Mouse (Mus musculus) embryonic facial prominence, embryonic 15.5 days (tissue): ENCODE measurements around the gene Jazf1. TPM values are rescaled to one million over a fixed set of nuclear protein-coding genes. Genes with fewer than 3 reads are reported as not detected.

Source experiments
- ATAC-seq: fragments of 200-750 bp; cut with Nextera tagmentation; 2 replicates; pipeline ENCODE4 v1.8.0; 2017; ENCODE audit warnings: low read depth, moderate TSS enrichment; ENCODE audit not compliant: insufficient number of reproducible peaks, low FRiP score, low TSS enrichment
- H3K27ac ChIP-seq: fragments of 300-500 bp; sonication (generic); replicated peaks from 2 replicates; pipeline ENCODE4 v1.5.1; 2015; ENCODE audit warnings: mild to moderate bottlenecking, inconsistent platforms
- H3K27me3 ChIP-seq: fragments of 300-500 bp; sonication (generic); 2 replicates; pipeline ENCODE4 v1.6.1; 2015; ENCODE audit warnings: inconsistent platforms
- H3K36me3 ChIP-seq: fragments of 300-500 bp; sonication (generic); 2 replicates; pipeline ENCODE4 v1.6.1; 2015; ENCODE audit warnings: mild to moderate bottlenecking, inconsistent platforms
- H3K4me1 ChIP-seq: fragments of 300-500 bp; sonication (generic); 2 replicates; pipeline ENCODE4 v1.6.1; 2015; ENCODE audit warnings: inconsistent platforms
- H3K4me2 ChIP-seq: fragments of 300-500 bp; sonication (generic); replicated peaks from 2 replicates; pipeline ENCODE4 v1.6.1; 2015; ENCODE audit warnings: mild to moderate bottlenecking, inconsistent platforms
- H3K4me3 ChIP-seq: fragments of 300-500 bp; sonication (generic); replicated peaks from 2 replicates; pipeline ENCODE4 v1.5.1; 2015; ENCODE audit warnings: mild to moderate bottlenecking, inconsistent platforms
- H3K9ac ChIP-seq: fragments of 300-500 bp; sonication (generic); 2 replicates; pipeline ENCODE4 v1.6.1; 2015; ENCODE audit warnings: inconsistent platforms
- H3K9me3 ChIP-seq: fragments of 300-500 bp; sonication (generic); replicated peaks from 2 replicates; pipeline ENCODE4 v1.6.1; 2016; ENCODE audit warnings: inconsistent platforms
- WGBS: fragments of 180-500 bp; shearing (Covaris S2); methylation state at CpG from one replicate; pipeline ENCODE4 v1.1.7; 2015; 5-methylcytosine and 5-hydroxymethylcytosine counted together
- polyA plus RNA-seq: library from polyadenylated mRNA; unstranded; fragments of >200 nt; fragmentation: Nextera tagmentation; extraction: Ambion mirVana; gene quantifications from 2 replicates; pipeline ENCODE4 v1.2.1, GENCODE M21; 2015

The Jazf1 gene
- 14.8 and 14.9 TPM in 2 replicates for polyA plus RNA-seq

DNA sequence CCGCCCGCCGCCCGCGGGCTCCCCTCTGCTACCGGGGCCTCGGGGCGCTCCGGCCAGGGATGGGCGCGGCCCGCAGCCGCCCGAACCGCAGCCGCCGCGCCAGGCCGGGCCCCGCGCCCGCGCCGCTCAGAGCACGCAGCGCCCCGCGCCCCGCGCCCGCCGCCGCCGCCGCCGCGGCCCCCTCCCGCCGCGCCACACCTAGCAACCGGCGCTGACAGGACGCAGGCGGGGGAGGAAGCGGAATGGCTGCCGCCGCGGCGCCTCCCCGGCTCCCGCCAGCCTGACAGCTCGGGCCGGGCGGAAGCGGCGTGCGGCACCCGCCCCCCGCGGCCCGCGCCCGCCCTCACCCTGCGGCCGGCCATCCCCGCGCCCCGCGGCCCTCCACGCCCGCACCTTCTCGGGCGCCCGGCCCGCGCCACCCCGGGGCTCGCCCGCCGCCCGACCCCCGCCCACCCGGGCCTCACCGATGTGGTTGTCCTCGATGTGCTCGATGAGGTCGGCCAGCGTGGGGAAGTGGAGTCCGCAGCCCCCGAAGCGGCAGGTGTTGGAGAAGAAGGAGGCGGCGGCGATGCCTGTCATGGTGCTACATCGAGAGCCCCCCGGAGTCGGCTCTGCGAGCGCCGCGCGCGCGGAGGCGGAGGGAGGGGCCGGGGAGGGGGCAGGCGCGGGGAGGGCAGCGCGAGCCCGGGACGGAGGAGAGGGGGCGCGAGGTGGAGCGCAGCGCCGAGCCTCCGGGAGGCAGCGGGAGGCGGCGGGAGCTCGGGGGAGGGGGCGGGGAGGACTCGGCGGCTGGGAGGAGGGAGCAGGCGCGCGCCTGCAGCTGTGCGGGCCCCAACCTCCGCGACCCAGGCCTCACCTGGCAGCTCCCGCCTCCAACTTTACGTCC lies at the start of gene Jazf1:
Gene Jazf1, minus strand, starts transcription at position 643 of the 886 bp plus-strand sequence.
- Histone ChIP-seq H3K27ac (0 out of 2 replicates have a peak within 1 kb of the TSS, but pooled peaks have one; percentile 25), H3K4me1 (peaks cover 13% of the 10 kb centered on the region), H3K4me2 (peak within 1 kb of the TSS; percentile 92), H3K9ac (peak within 1 kb of the TSS; percentile 58), H3K4me3 (peak within 1 kb of the TSS; percentile 76), H3K9me3 (no peaks in the 10 kb centered on the region), H3K36me3 (no peaks in the 10 kb centered on the region), H3K27me3 (peaks cover 14% of the 10 kb centered on the region)
- peak; percentile 75 for ATAC-seq
- WGBS = under 1% methylated on average over 88 of the region's 133 CpGs

DNA sequence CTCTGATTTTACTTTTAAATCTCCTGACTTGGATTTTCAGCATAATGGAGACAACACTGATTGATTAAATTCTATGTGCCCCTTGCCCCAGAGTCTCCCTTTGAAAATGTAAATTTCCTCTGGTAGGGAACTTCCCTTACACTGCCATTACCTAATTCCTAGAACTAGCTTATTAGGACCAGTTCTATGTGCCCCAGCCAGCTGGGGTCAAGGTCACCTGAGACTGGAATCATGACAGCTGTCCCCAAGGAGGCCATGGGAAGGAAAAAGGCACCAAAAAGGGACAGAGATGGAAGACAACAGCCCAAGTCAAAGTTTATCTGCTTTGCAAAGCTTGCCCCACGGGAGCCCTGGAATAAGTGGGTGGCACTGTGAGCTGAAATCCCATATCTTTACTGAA lies 49.4 kb upstream of the Jazf1 start:
- H3K4me3 ChIP-seq = no peak overlapping the region
- H3K4me1 ChIP-seq = no peaks in the 10 kb centered on the region
- no peaks in the 10 kb centered on the region for H3K27me3 ChIP-seq
- H3K27ac ChIP-seq = no peak overlapping the region
- 52% methylated on average over 1 of the region's 1 CpGs for WGBS
- no peak overlapping the region for H3K9ac ChIP-seq
- no peak overlapping the region for H3K4me2 ChIP-seq
- no peaks in the 10 kb centered on the region for H3K36me3 ChIP-seq
- no peak for ATAC-seq
- H3K9me3 ChIP-seq = no peaks in the 10 kb centered on the region

DNA sequence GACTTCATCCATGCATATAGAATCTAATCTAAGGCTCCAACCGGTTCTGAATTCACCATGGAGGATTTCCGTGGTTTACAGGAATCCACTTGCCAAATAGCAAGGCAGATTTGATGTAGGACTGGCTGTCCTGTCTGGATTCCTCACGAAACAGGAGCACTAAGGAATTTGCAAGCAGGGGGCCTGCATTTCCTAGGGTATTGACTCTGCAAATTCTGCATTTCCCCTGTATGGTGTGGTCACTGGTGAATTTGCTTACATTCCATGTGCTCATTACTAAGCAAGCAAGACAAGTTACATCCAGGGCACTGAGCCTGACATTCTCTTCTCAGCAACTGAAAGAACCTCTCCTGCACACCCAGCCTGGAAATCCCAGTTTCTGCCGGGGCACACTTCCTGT lies 18.4 kb upstream of the Jazf1 start:
- WGBS = 18% methylated on average over 4 of the region's 4 CpGs
- Histone ChIP-seq H3K9me3 (no peaks in the 10 kb centered on the region), H3K4me3 (no peak overlapping the region), H3K9ac (no peak overlapping the region), H3K4me1 (peaks cover 9% of the 10 kb centered on the region; the same call in 1 of the 2 replicates), H3K36me3 (no peaks in the 10 kb centered on the region), H3K4me2 (no peak overlapping the region), H3K27ac (no peak overlapping the region), H3K27me3 (no peaks in the 10 kb centered on the region)
- ATAC-seq = no peak

DNA sequence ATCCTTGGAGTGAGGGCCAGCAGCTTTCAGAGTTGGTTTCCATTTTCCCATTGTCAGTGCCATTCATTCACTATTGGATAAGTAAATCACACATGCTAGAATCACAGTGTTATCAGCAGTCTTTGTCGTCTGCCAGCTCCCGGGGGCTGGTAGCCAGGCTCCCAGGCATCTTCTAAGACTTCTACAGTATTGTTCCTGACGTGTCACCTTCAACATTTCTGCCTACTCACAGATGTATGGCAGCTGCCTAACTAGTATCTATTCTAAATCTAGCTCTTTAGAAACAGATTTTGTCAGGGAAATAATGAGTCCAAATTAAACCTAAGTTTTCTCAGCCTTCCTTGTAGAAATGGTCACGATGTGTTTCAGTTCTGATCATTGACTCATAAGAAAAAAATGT lies 12.8 kb upstream of the Jazf1 start:
- no peak overlapping the region for H3K9ac ChIP-seq
- 74% methylated on average over 4 of the region's 4 CpGs for WGBS
- no peak for ATAC-seq

DNA sequence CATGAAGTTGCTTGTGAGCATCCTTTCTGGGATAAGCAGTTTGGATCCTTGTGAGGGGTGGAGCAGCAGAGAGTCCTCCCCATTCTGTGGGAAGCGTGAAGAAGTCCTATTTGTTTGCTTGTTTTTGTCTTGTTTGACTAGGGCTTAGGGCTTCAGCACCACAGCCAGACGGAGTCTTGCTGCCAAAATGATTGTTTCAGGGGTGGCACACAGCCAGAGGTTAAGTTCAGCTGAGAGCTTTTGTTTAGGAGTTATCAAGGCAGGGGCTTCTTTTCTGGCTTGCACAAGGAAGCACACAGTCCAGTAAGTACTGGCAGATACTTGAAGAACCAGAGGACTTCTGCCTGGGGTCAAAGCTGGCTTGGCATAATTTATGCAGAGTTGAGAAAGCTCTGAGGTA lies 10.2 kb upstream of the Jazf1 start:
- Histone ChIP-seq H3K9me3 (no peaks in the 10 kb centered on the region), H3K4me3 (no peak overlapping the region), H3K4me2 (no peak overlapping the region), H3K4me1 (no peaks in the 10 kb centered on the region), H3K27me3 (no peaks in the 10 kb centered on the region), H3K9ac (no peak overlapping the region), H3K36me3 (no peaks in the 10 kb centered on the region), H3K27ac (no peak overlapping the region)
- ATAC-seq = no peak
- WGBS = 27% methylated on average over 2 of the region's 2 CpGs

More for the DNA sequence above, 12.8 kb upstream of the Jazf1 start:
- no peaks in the 10 kb centered on the region for H3K9me3 ChIP-seq
- no peak overlapping the region for H3K27ac ChIP-seq
- H3K36me3 ChIP-seq = no peaks in the 10 kb centered on the region
- H3K4me3 ChIP-seq = no peak overlapping the region
- no peaks in the 10 kb centered on the region for H3K27me3 ChIP-seq
- H3K4me1 ChIP-seq = no peaks in the 10 kb centered on the region
- no peak overlapping the region for H3K4me2 ChIP-seq

DNA sequence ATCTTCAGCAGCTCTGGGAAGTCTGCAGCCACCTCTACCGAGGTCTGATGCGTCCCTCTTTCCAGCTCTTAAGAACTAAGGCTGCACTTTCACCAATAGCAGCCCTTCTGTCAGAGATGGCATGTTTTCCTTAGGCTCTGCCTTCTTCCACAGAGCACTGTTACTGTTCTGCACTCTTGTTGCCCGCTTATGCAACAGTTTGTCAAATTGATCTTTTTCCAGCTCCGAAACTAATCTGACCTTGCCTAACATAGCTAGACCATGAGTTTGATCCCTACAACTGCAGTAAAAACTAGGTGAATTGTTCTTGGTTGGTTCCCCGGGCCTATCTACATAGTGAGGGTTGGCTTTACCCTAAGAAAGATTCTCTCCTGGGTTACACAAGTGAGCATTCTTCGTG lies 3.3 kb upstream of the Jazf1 start:
- no peak for ATAC-seq
- Histone ChIP-seq H3K9me3 (no peaks in the 10 kb centered on the region), H3K4me2 (no peak overlapping the region), H3K4me3 (no peak overlapping the region), H3K27ac (no peak overlapping the region), H3K9ac (no peak overlapping the region), H3K36me3 (no peaks in the 10 kb centered on the region), H3K27me3 (peaks cover 14% of the 10 kb centered on the region), H3K4me1 (peaks cover 13% of the 10 kb centered on the region)
- 83% methylated on average over 6 of the region's 6 CpGs for WGBS

DNA sequence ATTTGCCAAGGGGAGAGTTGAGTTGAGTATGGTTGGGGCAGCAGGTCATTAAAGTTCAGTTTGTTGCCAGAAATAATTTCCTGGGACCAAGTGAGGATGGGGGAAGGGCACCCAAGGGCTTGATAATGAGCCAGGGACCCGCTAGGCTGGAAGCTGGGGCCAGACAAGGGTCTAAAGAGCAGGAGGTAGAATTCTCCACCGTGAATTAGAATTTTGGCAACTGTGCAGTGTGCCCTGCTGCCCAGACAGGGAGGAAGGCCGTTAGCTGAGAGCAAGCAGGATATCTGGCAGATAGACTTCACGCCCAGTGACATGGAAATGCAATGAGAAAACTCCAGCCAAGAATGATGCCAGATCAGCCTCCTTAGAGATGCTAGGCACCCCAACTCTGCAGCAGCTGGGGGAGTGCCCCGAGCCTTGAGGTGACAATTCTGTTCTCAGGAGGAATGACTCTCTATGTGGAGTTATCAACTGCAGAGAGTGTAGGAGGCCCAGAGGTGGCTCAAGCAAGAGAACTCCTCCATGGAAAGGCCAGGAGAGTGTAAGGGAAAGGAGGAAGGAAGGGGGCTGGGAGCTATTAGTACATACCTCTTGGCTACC lies 1.6 kb upstream of the Jazf1 start:
- WGBS = 35% methylated on average over 5 of the region's 5 CpGs
- no peak overlapping the region for H3K4me3 ChIP-seq
- no peak for ATAC-seq
- H3K9me3 ChIP-seq = no peaks in the 10 kb centered on the region
- no peak overlapping the region for H3K4me2 ChIP-seq
- peaks cover 13% of the 10 kb centered on the region for H3K4me1 ChIP-seq
- H3K27me3 ChIP-seq = peaks cover 14% of the 10 kb centered on the region
- H3K9ac ChIP-seq = no peak overlapping the region
- H3K27ac ChIP-seq = no peak overlapping the region
- H3K36me3 ChIP-seq = no peaks in the 10 kb centered on the region

DNA sequence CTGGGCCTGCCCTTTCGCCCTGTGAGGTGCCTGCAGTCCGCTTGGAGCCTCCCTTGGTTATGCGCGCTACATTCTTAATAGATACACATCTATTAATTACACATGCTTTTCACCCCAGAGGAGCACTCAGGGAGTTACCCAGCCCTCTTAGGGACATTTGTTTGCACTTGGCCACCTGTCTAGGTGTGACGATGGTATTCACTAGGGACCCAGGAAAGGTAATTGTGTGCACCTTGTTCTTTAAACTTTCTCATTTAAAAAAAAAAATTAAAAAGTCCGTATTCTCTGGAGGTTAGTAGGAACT lies 396 bp upstream of the Jazf1 start:
- peak overlapping the region; percentile 76 for H3K4me3 ChIP-seq
- WGBS = 4% methylated on average over 6 of the region's 6 CpGs
- no peaks in the 10 kb centered on the region for H3K36me3 ChIP-seq
- H3K27me3 ChIP-seq = peaks cover 14% of the 10 kb centered on the region
- no peak for ATAC-seq
- 0 out of 2 replicates have a peak overlapping the region, but pooled peaks have one; percentile 58 for H3K9ac ChIP-seq
- H3K4me2 ChIP-seq = peak overlapping the region; percentile 92
- H3K4me1 ChIP-seq = peaks cover 13% of the 10 kb centered on the region
- H3K27ac ChIP-seq = no peak overlapping the region
- no peaks in the 10 kb centered on the region for H3K9me3 ChIP-seq

DNA sequence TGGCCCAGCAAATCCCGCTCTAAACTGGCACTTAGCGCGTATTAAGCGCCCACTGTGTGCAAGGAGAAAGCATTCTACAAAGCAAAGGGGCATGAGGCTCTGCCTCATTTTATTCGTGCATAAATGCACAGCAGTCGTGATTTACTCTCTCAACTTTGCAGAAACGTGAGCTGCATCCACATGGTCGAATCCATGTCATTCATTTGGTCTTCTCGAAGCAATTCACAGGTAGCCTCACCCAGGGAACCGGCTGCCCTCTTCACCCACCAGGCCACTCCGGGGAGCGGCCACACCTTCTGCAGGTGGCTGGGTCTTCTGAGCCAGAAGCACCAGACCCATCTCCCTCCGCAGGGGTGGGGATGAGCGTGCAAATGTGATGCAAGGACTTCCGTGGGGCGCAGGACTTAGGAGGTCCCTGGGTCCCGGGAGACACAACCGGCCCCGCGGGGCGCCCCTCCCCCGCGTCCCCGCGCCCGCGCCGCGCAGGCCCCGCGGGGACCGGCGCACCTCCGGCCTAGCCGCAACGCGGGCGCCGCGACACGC lies 914 bp downstream of the Jazf1 start:
- no peak; the same call in 1 of the 2 replicates for ATAC-seq
- H3K4me1 ChIP-seq = peaks cover 13% of the 10 kb centered on the region
- peak overlapping the region; percentile 76 for H3K4me3 ChIP-seq
- H3K9me3 ChIP-seq = no peaks in the 10 kb centered on the region
- no peak overlapping the region for H3K27ac ChIP-seq
- H3K27me3 ChIP-seq = peaks cover 14% of the 10 kb centered on the region
- WGBS = 3% methylated on average over 40 of the region's 41 CpGs
- peak overlapping the region; percentile 58 for H3K9ac ChIP-seq
- peak overlapping the region; percentile 92 for H3K4me2 ChIP-seq
- H3K36me3 ChIP-seq = no peaks in the 10 kb centered on the region

DNA sequence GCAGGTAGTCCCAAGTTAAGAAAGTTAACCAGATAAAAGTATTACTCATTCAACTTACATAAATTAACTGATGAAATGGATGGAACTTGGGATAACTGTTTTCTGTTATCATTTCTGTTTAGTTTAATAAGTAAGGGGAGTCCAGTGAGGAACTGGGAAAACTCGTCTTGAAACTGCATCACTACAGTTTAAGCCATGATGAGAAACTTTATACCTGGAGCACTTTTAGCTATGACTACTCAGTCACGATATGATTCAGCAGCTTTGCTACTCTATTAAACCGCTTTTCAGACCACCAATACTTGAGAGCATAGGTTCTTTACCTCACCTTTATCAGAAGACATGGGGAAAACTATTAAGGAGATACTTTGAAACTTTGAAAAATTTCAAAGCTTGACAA lies 1.5 kb downstream of the Jazf1 start:
- Histone ChIP-seq H3K4me3 (peak overlapping the region; percentile 76), H3K27me3 (peaks cover 9% of the 10 kb centered on the region), H3K36me3 (no peaks in the 10 kb centered on the region), H3K9ac (no peak overlapping the region), H3K4me1 (peaks cover 13% of the 10 kb centered on the region), H3K27ac (no peak overlapping the region), H3K4me2 (peak overlapping the region; percentile 92), H3K9me3 (no peaks in the 10 kb centered on the region)
- 62% methylated on average over 3 of the region's 3 CpGs for WGBS
- ATAC-seq = no peak

DNA sequence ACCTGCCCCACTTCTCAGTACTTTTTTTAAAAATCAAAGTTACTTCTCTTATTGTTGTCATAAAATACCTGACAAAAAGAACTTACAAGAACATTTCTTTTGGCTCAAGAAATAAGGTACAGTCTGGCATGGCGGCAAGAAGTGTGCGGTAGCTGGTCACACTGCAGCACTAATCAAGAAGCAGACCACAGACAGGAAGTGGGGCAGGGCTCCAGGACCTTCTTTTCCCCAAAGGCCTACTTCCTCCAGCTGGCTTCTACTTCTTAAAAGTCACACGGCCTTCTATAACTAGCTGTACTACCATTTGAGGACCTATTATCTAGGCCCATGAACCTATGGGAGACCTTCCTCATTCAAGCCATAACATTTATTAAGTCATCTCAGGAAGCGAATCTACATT lies 4.4 kb downstream of the Jazf1 start:
- Histone ChIP-seq H3K9me3 (no peaks in the 10 kb centered on the region), H3K4me3 (no peak overlapping the region), H3K4me1 (peaks cover 10% of the 10 kb centered on the region), H3K27ac (no peak overlapping the region), H3K4me2 (no peak overlapping the region), H3K27me3 (no peaks in the 10 kb centered on the region; the same call in 1 of the 2 replicates), H3K9ac (no peak overlapping the region), H3K36me3 (no peaks in the 10 kb centered on the region)
- 83% methylated on average over 4 of the region's 4 CpGs for WGBS
- no peak for ATAC-seq
